Mouse (Mus musculus): ENCODE measurements around the gene Cacna1e. TPM values are rescaled to one million over a fixed set of nuclear protein-coding genes. Genes with fewer than 3 reads are reported as not detected.
A peak's percentile ranks its signal among the peaks of the same experiment; 100 is the strongest.

Cacna1e gene
- total and polyA plus RNA-seq, 3 experiments, result 0.60 to 8.5 (median 2.5) TPM

GRCm38 (mm10) chr1:154816836-154817235, 67.5 kb downstream of the Cacna1e start (continued):
- TF ChIP-seq ZNF384 (IDR thresholded peaks at IDR 0.05; ENCODE audit: low read depth, low read length) (no peak), MXI1 (IDR thresholded peaks at IDR 0.05; ENCODE audit: low read depth, low read length) (peak; percentile 52; the same call in 1 of the 2 replicates), ZKSCAN1 (IDR thresholded peaks at IDR 0.05; ENCODE audit: borderline replicate concordance, low read depth, low read length) (no peak), NELFE (IDR thresholded peaks at IDR 0.05; ENCODE audit: low read depth, low read length) (no peak), ZMIZ1 (IDR thresholded peaks at IDR 0.05; ENCODE audit: low read depth, low read length) (no peak), TCF12 (IDR thresholded peaks at IDR 0.05; ENCODE audit: low read depth, low read length) (peak; percentile 67; the same call in 1 of the 2 replicates), ZC3H11A (IDR thresholded peaks at IDR 0.05; ENCODE audit: low read depth, low read length) (no peak), BHLHE40 (IDR thresholded peaks at IDR 0.05; ENCODE audit: low read depth, low read length) (peak; percentile 64), MYC (IDR thresholded peaks at IDR 0.05; ENCODE audit: low read depth, low read length) (peak; percentile 48; the same call in 1 of the 2 replicates), TBP (conservative IDR thresholded peaks at IDR 0.05; ENCODE audit: low read depth, low read length) (no peak), MAZ (IDR thresholded peaks at IDR 0.05; ENCODE audit: low read depth, low read length) (0 out of 2 replicates have a peak, but pooled peaks have one; percentile 44), GABPA (IDR thresholded peaks at IDR 0.05; ENCODE audit: insufficient replicate concordance, low read depth, low read length) (no peak), RAD21 (IDR thresholded peaks at IDR 0.05; ENCODE audit: low read depth, low read length) (no peak), JUN (IDR thresholded peaks at IDR 0.05; ENCODE audit: insufficient read depth, low read depth, low read length) (no peak), KAT2A (IDR thresholded peaks at IDR 0.05; ENCODE audit: insufficient replicate concordance, low read length) (no peak), CTCF (conservative IDR thresholded peaks at IDR 0.05 in 1 of 2, IDR thresholded peaks at IDR 0.05 in 1 of 2; ENCODE audit: low read depth in 2 of 2, low read length in 2 of 2) (no peak), RCOR1 (conservative IDR thresholded peaks at IDR 0.05; ENCODE audit: low read depth, low read length) (no peak)

- Histone ChIP-seq H3K36me3 (replicated peaks in 1 of 2; ENCODE audit: control insufficient read depth in 1 of 2, insufficient read depth in 1 of 2, low read length in 1 of 2) (peaks cover 0 to 14% of the 10 kb centered on the region in 2 experiments), H3K4me1 (ENCODE audit: control insufficient read depth in 1 of 2, insufficient read depth in 2 of 2) (peaks cover 25 to 49% of the 10 kb centered on the region in 2 experiments), H3K4me3 (replicated peaks in 1 of 3; ENCODE audit: low read depth in 2 of 3, low read length in 2 of 3, poor library complexity in 1 of 3) (no peak overlapping the region), H3K79me2 (replicated peaks; ENCODE audit: control insufficient read depth, extremely low read depth, insufficient read depth, poor library complexity, severe bottlenecking) (peaks cover 8% of the 10 kb centered on the region; the same call in 1 of the 2 replicates), H3K9me3 (replicated peaks; ENCODE audit: low read length) (peaks cover 3% of the 10 kb centered on the region), H3K9ac (ENCODE audit: insufficient read depth, low read depth) (no peak overlapping the region), H3K4me2 (ENCODE audit: insufficient read depth, low read depth, poor library complexity, severe bottlenecking) (no peak overlapping the region), H3K27me3 (replicated peaks) (no peaks in the 10 kb centered on the region), H3K27ac (ENCODE audit: insufficient read depth, low read depth) (peak overlapping the region; percentile 16; the same call in 1 of the 2 replicates)
- in situ Hi-C loops (cut with MboI; ENCODE audit: low pct_ligation_motif_present, low pct_unique_long_range_greater_than_20kb, low sequenced_read_pairs), result no loop called here
- DNase-seq (ENCODE audit: extremely low read depth), result no peak
- dilution Hi-C loops (cut with MboI; ENCODE audit: extremely low pct_ligation_motif_present, extremely low pct_unique_long_range_greater_than_20kb, low sequenced_read_pairs), result no loop called here
- TF ChIP-seq RCOR1 (conservative IDR thresholded peaks at IDR 0.05; ENCODE audit: low read depth, low read length), result no peak
- no peak for TF ChIP-seq NELFE (IDR thresholded peaks at IDR 0.05; ENCODE audit: low read depth, low read length)
- no peak for TF ChIP-seq MAFK (IDR thresholded peaks at IDR 0.05; ENCODE audit: insufficient replicate concordance, low read length)
- no peak for TF ChIP-seq JUND (conservative IDR thresholded peaks at IDR 0.05; ENCODE audit: low read depth, low read length)
- no peak for TF ChIP-seq ZNF384 (IDR thresholded peaks at IDR 0.05; ENCODE audit: low read depth, low read length)
- TF ChIP-seq USF1 (IDR thresholded peaks at IDR 0.05; ENCODE audit: low read depth, low read length), result no peak
- no peak for TF ChIP-seq SMC3 (IDR thresholded peaks at IDR 0.05; ENCODE audit: low read depth, low read length)
- TF ChIP-seq MXI1 (IDR thresholded peaks at IDR 0.05; ENCODE audit: low read depth, low read length), result no peak
- TF ChIP-seq USF2 (conservative IDR thresholded peaks at IDR 0.05; ENCODE audit: low read depth, low read length), result no peak
- TF ChIP-seq CHD1 (IDR thresholded peaks at IDR 0.05; ENCODE audit: low read depth, low read length), result no peak
- no peak for TF ChIP-seq MAX (IDR thresholded peaks at IDR 0.05; ENCODE audit: low read length)
- TF ChIP-seq JUN (IDR thresholded peaks at IDR 0.05; ENCODE audit: insufficient read depth, low read depth, low read length), result no peak
- no peak for TF ChIP-seq POLR2A (IDR thresholded peaks at IDR 0.05; ENCODE audit: low read depth, low read length)
- no peak for TF ChIP-seq ELF1 (IDR thresholded peaks at IDR 0.05; ENCODE audit: low read depth, low read length)
- TF ChIP-seq TCF12 (IDR thresholded peaks at IDR 0.05; ENCODE audit: low read depth, low read length), result no peak
- no peak for TF ChIP-seq ETS1 (conservative IDR thresholded peaks at IDR 0.05; ENCODE audit: low read depth, low read length)
- TF ChIP-seq SIN3A (IDR thresholded peaks at IDR 0.05; ENCODE audit: low read length), result no peak
- TF ChIP-seq MYC (IDR thresholded peaks at IDR 0.05; ENCODE audit: low read depth, low read length), result no peak
- no peak for TF ChIP-seq CHD2 (IDR thresholded peaks at IDR 0.05; ENCODE audit: low read length)
These were observed 68.0 kb downstream of the Cacna1e start for GRCm38 (mm10) chr1:154816267-154816666.
